Mouse (Mus musculus) gonadal fat pad, adult 2 months (tissue): ENCODE data around the gene Dyrk4. TPM values are rescaled to one million over a fixed set of nuclear protein-coding genes. Genes with fewer than 3 reads are reported as not detected.

ENCODE experiments used
- polyA plus RNA-seq: library from polyadenylated mRNA; depleted of rRNA; stranded (reverse); fragments of >200 nt; gene quantifications from 2 replicates; pipeline ENCODE4 v1.2.3, GENCODE M21; 2012; rRNA removed

Dyrk4 gene
- polyA plus RNA-seq, 1 experiment = not detected

Other genes starting within 250 kb of the Dyrk4 start
- 0.24 and 0.67 TPM in 2 replicates for gene Kcna6, start 181.2 kb downstream of the Dyrk4 start, polyA plus RNA-seq
- 90.3 and 103 TPM in 2 replicates for gene Ndufa9, start 72.7 kb downstream of the Dyrk4 start, polyA plus RNA-seq
- 0.59 and 1.1 TPM in 2 replicates for gene Akap3, start 68.7 kb downstream of the Dyrk4 start, polyA plus RNA-seq
- 1.1 and 1.4 TPM in 2 replicates for gene Rad51ap1, start 17.7 kb upstream of the Dyrk4 start, polyA plus RNA-seq
- 6.2 and 6.6 TPM in 2 replicates for gene D6Wsu163e, start 18.1 kb upstream of the Dyrk4 start, polyA plus RNA-seq
- not detected in 2 replicates for gene Fgf6, start 93.7 kb upstream of the Dyrk4 start, polyA plus RNA-seq
- not detected in 2 replicates for gene Fgf23, start 151.1 kb upstream of the Dyrk4 start, polyA plus RNA-seq
- gene Tigar, start 187.7 kb upstream of the Dyrk4 start, polyA plus RNA-seq = 3.5 and 4.1 TPM in 2 replicates
- gene Ccnd2, start 230.4 kb upstream of the Dyrk4 start, polyA plus RNA-seq = 55.4 and 75.2 TPM in 2 replicates